Mouse (Mus musculus) ES-E14 (cell line): ENCODE data around the gene Prkaca.
"Not testable (repeated sequence)": the region's sequence is repeated elsewhere in the genome, so short reads cannot be mapped to it uniquely, and the experiment has no call there.

ENCODE experiments used
- CHD2 ChIP-seq: IDR thresholded peaks from 2 replicates; pipeline ENCODE4 v1.6.1; 2014; ENCODE audit warnings: mild to moderate bottlenecking, low read depth, low read length, inconsistent platforms
- HCFC1 ChIP-seq: IDR thresholded peaks from 2 replicates; pipeline ENCODE4 v1.6.1; 2012; ENCODE audit warnings: low read length, inconsistent platforms, borderline replicate concordance; ENCODE audit not compliant: insufficient read depth
- MAFK ChIP-seq: IDR thresholded peaks from 2 replicates; pipeline ENCODE4 v1.6.1; 2014; ENCODE audit warnings: mild to moderate bottlenecking, low read depth, low read length, inconsistent platforms; ENCODE audit not compliant: insufficient read depth
- ZC3H11A ChIP-seq: IDR thresholded peaks from 2 replicates; pipeline ENCODE4 v1.6.1; 2012; ENCODE audit warnings: low read depth, mild to moderate bottlenecking, inconsistent platforms, low read length, borderline replicate concordance
- ZNF384 ChIP-seq: IDR thresholded peaks from 2 replicates; pipeline ENCODE4 v1.6.1; 2012; ENCODE audit warnings: low read depth, low read length, inconsistent platforms

DNA sequence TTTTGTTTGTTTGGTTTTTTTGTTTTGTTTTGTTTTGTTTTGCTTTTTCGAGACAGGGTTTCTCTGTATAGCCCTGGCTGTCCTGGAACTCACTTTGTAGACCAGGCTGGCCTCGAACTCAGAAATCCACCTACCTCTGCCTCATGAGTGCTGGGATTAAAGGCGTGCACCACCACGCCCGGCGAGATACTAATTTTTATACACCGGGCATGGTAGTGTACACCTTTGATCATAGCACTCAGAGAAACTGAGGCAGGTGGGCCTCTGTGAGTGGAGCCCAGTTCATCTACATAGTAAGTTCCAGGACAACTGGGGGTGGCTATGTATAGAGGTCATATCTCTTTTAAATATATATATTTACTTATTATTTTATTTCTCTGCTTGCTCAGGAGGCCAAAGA lies 32.7 kb downstream of the Prkaca start:
- TF ChIP-seq ZC3H11A, CHD2, ZNF384, MAFK, HCFC1: not testable (repeated sequence)
